Mouse (Mus musculus) thymus, postnatal 0 days (tissue): ENCODE measurements at regions not wholly inside any gene's neighbourhood (a gene's known extent, or its start where the extent isn't known, plus 50 kb on each side); places are given as distances from the start of the nearest gene placed in this dataset.

Experiments used
- DNase-seq: peaks from one replicate; pipeline ENCODE4 v3.0.0-alpha.2; 2015; ENCODE audit warnings: low spot score

- peak; percentile 82 for DNase-seq
These were observed 184.5 kb upstream of the Foxn2 start for GRCm38 (mm10) chr17:88255744-88256598.

DNA sequence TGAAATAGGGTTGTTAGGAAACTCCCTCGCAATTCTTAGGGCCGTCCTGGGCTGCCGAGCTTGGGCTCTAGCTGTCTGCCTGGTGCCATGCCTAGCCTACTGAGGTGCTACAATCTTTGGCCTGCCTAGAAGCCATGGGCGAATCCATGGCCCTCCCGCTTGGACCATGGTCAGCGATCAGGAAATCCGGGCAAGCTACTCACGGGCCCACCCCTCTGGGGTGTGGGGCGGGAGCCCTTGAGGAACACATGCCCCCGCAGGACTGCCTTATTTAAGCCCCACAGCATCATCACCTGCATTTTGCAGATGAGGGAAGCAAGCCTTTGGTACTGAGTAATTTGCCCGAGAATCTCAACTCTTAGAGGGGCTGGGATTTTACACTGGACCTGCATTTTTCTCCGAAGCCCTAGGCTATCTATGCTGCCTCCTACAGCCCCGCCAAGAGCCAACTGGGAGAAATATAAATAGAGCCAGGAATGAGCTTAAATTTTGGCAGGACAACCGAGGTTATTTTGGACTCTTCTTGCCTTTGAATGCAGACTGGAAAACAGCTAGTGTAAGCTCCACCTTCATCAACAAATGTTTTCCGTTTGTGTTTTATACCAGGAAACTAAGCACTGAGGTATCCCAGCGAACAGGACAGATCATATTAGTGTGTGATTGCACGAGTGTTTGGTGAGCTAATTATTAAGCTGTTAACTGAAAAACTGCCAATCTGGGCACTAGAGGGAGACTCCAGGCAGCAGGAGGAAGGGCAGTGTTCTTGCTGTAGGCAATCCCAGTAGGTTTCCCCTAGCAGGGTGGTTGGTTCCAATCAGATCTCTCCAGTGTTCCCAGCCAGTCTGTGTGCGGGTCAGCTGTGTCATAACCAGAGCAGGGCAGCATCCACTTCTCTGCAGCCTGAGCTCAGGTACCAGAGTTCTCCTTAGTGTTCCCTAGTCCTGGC lies 183.6 kb upstream of the Foxn2 start:
- DNase-seq: peak; percentile 26

DNA sequence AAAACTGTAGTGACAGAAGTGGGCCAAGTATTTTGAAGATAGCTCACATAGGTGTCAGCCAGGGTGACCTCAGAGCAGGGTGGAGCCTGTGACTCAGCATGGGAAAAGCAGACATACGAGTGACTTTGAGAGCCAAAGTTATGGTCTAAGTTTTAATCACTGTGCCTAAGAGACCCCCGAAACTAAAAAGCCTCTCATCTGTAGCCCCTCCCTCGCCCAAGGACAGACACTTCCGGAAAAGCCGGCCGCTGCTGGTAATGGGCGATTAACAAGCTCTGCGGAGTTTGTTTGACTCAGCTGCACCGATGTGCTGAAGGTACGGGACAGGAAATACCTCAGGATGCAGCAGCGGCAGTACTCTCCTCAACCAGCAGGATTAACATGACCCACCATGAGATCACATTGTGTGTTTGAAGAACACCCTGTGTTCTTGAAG lies 182.1 kb upstream of the Foxn2 start:
- peak; percentile 77 for DNase-seq

GRCm38 (mm10) chr17:88260176-88260575 lies 180.3 kb upstream of the Foxn2 start:
- no peak for DNase-seq

GRCm38 (mm10) chr17:88260826-88261225 lies 179.7 kb upstream of the Foxn2 start:
- no peak for DNase-seq

- no peak for DNase-seq
These were observed 179.0 kb upstream of the Foxn2 start for GRCm38 (mm10) chr17:88261556-88261955.

- DNase-seq: no peak
These were observed 178.0 kb upstream of the Foxn2 start for GRCm38 (mm10) chr17:88262326-88263187.

DNA sequence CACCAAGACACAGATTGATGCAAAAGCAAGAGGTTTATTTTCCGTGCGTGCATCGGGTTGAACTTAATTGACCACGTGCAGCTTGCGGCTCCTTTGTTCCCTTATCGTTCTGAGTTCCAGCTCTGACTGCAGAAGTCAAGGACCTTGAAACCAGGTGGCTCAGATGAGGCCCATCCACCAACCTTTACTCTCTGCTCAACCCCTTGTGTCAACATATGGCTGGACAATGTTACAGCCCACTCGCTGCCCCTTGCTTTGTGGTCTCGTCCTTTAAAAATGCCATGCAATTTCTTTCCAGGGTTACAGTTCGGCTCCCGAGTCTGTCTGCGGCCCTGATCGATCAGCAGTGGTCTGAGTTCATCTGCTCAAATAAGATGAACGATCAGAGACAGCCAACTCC lies 175.2 kb upstream of the Foxn2 start:
- DNase-seq: no peak

DNA sequence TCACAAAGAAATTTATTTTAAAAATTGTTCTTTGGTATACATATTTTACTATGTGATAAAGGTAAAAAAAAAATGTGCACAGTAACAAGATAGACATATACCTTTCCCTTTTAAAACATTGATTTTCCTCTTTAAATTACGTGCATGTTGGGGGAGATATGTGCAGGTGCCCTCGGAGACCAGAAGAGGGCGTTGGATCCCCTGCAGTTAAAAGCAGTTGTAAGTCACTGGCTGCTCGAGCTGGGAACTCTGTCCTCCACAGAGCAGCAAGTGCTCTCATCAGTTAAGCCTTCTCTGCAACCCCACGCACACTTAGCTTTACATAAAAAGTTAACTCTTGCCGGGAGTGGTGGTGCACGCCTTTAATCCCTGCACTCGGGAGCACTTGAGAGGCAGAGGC lies 172.3 kb upstream of the Foxn2 start:
- DNase-seq: no peak

DNA sequence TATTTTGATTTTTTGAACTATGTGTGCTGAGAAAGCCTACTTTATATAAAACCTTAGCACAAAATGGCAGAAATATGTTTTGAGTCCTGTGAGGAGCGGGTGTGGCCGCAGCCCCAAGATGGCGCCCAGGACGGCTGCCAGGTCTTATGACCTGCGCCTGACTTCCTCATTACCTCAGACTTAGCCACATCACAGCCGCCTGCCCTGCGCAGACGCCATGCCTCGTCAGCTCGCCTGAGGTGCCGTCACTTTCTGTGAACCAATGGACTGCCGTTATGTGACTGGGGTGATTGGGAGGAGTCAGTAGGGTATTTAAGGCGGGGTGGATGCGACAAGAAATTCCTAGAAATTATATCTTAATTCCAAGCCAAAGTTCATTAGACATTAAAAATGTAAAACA lies 171.7 kb upstream of the Foxn2 start:
- no peak for DNase-seq

DNA sequence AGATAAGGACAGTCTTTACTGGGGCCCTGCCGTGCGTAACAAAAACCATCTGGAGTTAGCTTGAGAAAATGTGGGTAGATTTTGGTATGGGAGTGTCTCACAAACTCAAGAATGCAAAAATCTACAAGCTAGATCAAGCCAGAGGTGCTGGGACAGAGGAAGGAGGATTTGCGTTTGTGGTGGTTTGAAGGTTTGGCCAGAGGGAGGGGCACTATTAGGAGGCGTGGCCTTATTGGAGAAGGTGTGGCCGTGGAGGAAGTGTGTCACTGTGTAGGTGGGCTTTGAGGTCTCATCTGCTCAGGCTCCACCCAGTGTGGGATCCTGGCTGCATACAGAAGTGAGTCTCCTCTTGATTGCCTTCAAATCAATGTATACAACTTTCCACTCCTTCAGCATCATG lies 169.6 kb upstream of the Foxn2 start:
- no peak for DNase-seq

GRCm38 (mm10) chr17:88272161-88272560 lies 168.3 kb upstream of the Foxn2 start:
- DNase-seq: no peak

- no peak for DNase-seq
These were observed 167.0 kb upstream of the Foxn2 start for GRCm38 (mm10) chr17:88273520-88273919.

DNA sequence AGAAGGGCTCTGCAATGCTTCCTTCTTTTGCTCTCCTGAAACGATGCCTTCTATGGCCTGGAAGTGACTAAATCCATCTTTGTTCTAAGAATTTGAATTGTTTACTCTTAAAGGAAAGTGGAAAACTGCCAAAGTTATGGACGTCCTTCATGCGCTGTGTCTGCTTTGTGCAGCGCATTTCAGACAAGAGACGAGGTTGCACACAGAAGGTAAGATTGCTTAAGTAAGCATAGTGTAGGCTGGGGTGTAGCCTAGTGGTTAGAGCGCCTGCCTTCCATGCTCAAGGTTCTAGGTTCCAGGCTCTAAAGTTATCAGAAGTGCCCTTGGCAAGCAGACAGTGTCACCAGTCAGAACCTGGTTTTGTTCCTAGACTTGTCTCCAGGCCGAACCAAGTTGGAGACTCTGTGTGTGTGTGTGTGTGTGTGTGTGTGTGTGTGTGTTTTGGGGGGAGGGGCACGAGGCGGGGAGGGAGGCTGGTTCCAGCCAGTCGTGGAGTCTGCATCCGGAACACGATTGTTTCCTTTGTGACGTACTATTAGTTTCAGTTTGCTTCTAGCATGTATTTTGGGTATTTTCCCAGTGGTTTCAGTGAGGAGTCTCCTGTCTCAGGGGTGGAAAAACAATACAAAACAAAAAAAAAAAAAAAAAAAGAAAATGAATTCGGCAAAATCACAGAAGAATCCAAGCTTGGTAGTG lies 166.4 kb upstream of the Foxn2 start:
- DNase-seq: no peak

DNA sequence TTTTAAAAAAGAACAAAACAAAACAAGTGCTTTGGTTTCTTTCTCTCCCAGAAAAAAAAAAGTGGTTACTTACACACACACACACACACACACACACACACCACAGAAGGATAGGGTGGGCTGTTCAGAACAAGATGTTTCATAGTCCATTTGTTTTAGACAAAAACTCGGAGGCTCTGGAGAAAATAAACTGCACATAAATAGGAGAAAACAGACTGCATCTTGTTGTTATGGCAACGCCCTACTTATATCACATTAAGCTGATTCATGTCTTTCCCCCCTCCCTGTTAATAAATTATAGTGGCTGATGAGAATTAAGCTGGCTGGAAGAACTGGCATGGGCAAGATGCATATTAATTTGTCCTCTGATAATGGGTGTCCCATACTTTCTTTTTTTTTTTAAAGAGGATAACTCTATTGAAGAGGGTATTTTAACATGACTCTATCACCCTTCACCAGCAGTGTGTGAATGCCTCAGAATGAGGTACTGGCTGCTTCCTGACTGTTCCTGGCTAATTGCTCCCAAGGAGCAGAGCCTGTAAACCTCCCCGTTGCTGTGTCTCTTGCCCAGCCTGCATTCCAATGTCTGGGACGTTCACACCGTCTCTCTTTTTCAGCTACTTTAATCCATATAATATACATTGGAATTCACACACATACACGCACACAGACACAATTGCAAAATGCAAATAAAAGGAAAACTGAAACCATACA lies 165.6 kb upstream of the Foxn2 start:
- DNase-seq: no peak

GRCm38 (mm10) chr17:88279656-88280055 lies 160.9 kb upstream of the Foxn2 start:
- DNase-seq: no peak

GRCm38 (mm10) chr17:88282711-88283110 lies 157.8 kb upstream of the Foxn2 start:
- no peak for DNase-seq

DNA sequence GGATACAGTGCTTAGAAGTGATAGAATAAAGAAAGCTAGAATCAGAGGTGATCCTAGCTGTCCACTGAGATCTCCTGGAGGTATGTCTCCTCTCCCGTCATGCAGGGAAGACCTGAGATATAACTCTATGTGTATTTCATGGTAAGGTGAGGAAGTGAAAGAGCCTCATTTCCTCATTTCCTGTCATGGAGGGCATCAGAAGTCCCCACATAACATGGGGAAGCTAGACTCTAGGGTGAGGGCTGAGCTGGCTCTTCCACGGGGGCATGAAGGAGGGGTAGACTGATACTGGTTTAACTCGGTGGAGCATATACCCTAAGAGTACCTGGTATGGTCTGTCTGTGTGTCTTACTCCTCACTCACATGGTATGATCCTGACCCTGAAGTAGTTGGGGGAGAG lies 156.0 kb upstream of the Foxn2 start:
- no peak for DNase-seq

GRCm38 (mm10) chr17:88287861-88288260 lies 152.7 kb upstream of the Foxn2 start:
- no peak for DNase-seq

DNA sequence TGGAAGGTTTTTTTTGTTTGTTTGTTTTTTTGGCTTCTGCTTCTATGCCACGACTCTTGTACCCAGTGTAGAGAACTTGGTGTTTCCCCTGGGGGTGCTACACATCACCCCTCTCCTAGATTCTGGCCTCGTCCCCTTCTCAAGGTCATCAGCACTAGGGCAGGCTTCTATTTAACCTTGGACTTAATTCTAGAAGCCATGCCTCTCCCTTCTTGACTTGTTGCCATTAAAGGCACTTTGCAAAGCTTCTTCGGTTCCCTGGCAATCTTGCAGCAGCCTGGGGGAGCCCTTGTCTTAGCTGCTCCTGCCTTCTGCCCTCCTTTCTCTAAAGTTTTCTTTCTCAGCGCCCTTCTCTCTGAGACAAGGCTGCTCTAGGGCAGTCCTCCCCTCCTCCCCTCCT lies 143.0 kb upstream of the Foxn2 start:
- DNase-seq: no peak
